Mouse (Mus musculus) embryonic facial prominence, embryonic 11.5 days (tissue): ENCODE data around the gene Col15a1. TPM values are rescaled to one million over a fixed set of nuclear protein-coding genes. Genes with fewer than 3 reads are reported as not detected.

ENCODE experiments used
- ATAC-seq: fragments of 200-750 bp; cut with Nextera tagmentation; replicated peaks from 2 replicates; pipeline ENCODE4 v1.8.0; 2017; ENCODE audit warnings: low read depth; ENCODE audit not compliant: insufficient number of reproducible peaks, low FRiP score, low TSS enrichment
- DNase-seq: peaks from one replicate; pipeline ENCODE4 v3.0.0-alpha.2; 2015; ENCODE audit warnings: low spot score
- H3K27ac ChIP-seq: fragments of 300-500 bp; sonication (generic); replicated peaks from 2 replicates; pipeline ENCODE4 v1.5.1; 2014; ENCODE audit warnings: mild to moderate bottlenecking, low read depth, low read length, control low read depth
- H3K27me3 ChIP-seq: fragments of 300-500 bp; sonication (generic); 2 replicates; pipeline ENCODE4 v1.6.1; 2014; ENCODE audit warnings: mild to moderate bottlenecking, low read length, moderate library complexity, mixed read lengths; ENCODE audit not compliant: control insufficient read depth, insufficient read depth
- H3K36me3 ChIP-seq: fragments of 300-500 bp; sonication (generic); replicated peaks from 2 replicates; pipeline ENCODE4 v1.6.1; 2014; ENCODE audit warnings: low read depth, mild to moderate bottlenecking, low read length, moderate library complexity, mixed read lengths; ENCODE audit not compliant: control insufficient read depth, insufficient read depth
- H3K4me1 ChIP-seq: fragments of 300-500 bp; sonication (generic); 2 replicates; pipeline ENCODE4 v1.6.1; 2014; ENCODE audit warnings: low read length, mixed read lengths; ENCODE audit not compliant: control insufficient read depth, insufficient read depth
- H3K4me2 ChIP-seq: fragments of 300-500 bp; sonication (generic); 2 replicates; pipeline ENCODE4 v1.6.1; 2014; ENCODE audit warnings: low read depth, mild to moderate bottlenecking, control low read depth, low read length, moderate library complexity
- H3K4me3 ChIP-seq: fragments of 300-500 bp; sonication (generic); 2 replicates; pipeline ENCODE4 v1.5.1; 2014; ENCODE audit warnings: low read depth, low read length, control low read depth
- H3K9ac ChIP-seq: fragments of 300-500 bp; sonication (generic); replicated peaks from 2 replicates; pipeline ENCODE4 v1.6.1; 2014; ENCODE audit warnings: mild to moderate bottlenecking, control low read depth, low read length
- H3K9me3 ChIP-seq: fragments of 300-500 bp; sonication (generic); replicated peaks from 2 replicates; pipeline ENCODE4 v1.6.1; 2016; ENCODE audit warnings: mild to moderate bottlenecking, low read length, inconsistent platforms, mixed read lengths; ENCODE audit not compliant: control insufficient read depth
- WGBS: fragments of 180-500 bp; shearing (Covaris S2); extraction: QIAGEN DNeasy Blood & Tissue Kit; methylation state at CpG from one replicate; pipeline ENCODE4 v1.1.7; 2014; 5-methylcytosine and 5-hydroxymethylcytosine counted together
- polyA plus RNA-seq: library from polyadenylated mRNA; unstranded; fragments of >200 nt; fragmentation: Nextera tagmentation; extraction: Ambion mirVana; gene quantifications from 2 replicates; pipeline ENCODE4 v1.2.1, GENCODE M21; 2014

Gene Col15a1
- polyA plus RNA-seq, 1 experiment from 2014 or later = 8.8 TPM

GRCm38 (mm10) chr4:47252627-47253026 lies 44.7 kb downstream of the Col15a1 start:
- no peak overlapping the region for H3K4me3 ChIP-seq

GRCm38 (mm10) chr4:47255641-47256040 lies 47.7 kb downstream of the Col15a1 start:
- peak; percentile 72; the same call in 1 of the 2 replicates for ATAC-seq
- Histone ChIP-seq H3K27me3 (no peaks in the 10 kb centered on the region), H3K4me2 (no peak overlapping the region), H3K9me3 (no peaks in the 10 kb centered on the region), H3K4me3 (no peak overlapping the region), H3K4me1 (no peaks in the 10 kb centered on the region), H3K9ac (no peak overlapping the region), H3K27ac (no peak overlapping the region), H3K36me3 (no peaks in the 10 kb centered on the region)
- 34% methylated on average over 4 of the region's 4 CpGs for WGBS
- peak; percentile 71 for DNase-seq

More at GRCm38 (mm10) chr4:47252627-47253026, 44.7 kb downstream of the Col15a1 start:
- Histone ChIP-seq H3K4me1 (no peaks in the 10 kb centered on the region), H3K27ac (no peak overlapping the region), H3K36me3 (no peaks in the 10 kb centered on the region), H3K4me2 (no peak overlapping the region), H3K27me3 (no peaks in the 10 kb centered on the region), H3K9ac (no peak overlapping the region), H3K9me3 (no peaks in the 10 kb centered on the region)
- ATAC-seq (no peak), DNase-seq (no peak)
- 91% methylated on average over 3 of the region's 3 CpGs for WGBS

GRCm38 (mm10) chr4:47258201-47258600 lies 50.2 kb downstream of the Col15a1 start:
- 64% methylated on average over 3 of the region's 3 CpGs for WGBS
- Histone ChIP-seq H3K9me3 (no peaks in the 10 kb centered on the region), H3K36me3 (no peaks in the 10 kb centered on the region), H3K4me3 (no peak overlapping the region), H3K9ac (no peak overlapping the region), H3K4me2 (no peak overlapping the region), H3K27me3 (no peaks in the 10 kb centered on the region), H3K4me1 (no peaks in the 10 kb centered on the region), H3K27ac (no peak overlapping the region)
- DNase-seq (no peak), ATAC-seq (no peak)

- no peaks in the 10 kb centered on the region for H3K9me3 ChIP-seq
- H3K36me3 ChIP-seq = no peaks in the 10 kb centered on the region
- no peak overlapping the region for H3K9ac ChIP-seq
- no peak overlapping the region for H3K4me3 ChIP-seq
- no peak for DNase-seq
- ATAC-seq = no peak
- WGBS = 70% methylated on average over 6 of the region's 6 CpGs
- no peaks in the 10 kb centered on the region for H3K4me1 ChIP-seq
- H3K27me3 ChIP-seq = no peaks in the 10 kb centered on the region
- H3K4me2 ChIP-seq = no peak overlapping the region
- no peak overlapping the region for H3K27ac ChIP-seq
These were observed 53.1 kb downstream of the Col15a1 start for GRCm38 (mm10) chr4:47261049-47261448.

- H3K36me3 ChIP-seq = no peaks in the 10 kb centered on the region
- no peaks in the 10 kb centered on the region for H3K4me1 ChIP-seq
- ATAC-seq (no peak), DNase-seq (no peak)
- 71% methylated on average over 5 of the region's 5 CpGs for WGBS
- H3K9ac ChIP-seq = no peak overlapping the region
- no peak overlapping the region for H3K4me2 ChIP-seq
- no peaks in the 10 kb centered on the region for H3K27me3 ChIP-seq
- no peak overlapping the region for H3K4me3 ChIP-seq
- no peak overlapping the region for H3K27ac ChIP-seq
- H3K9me3 ChIP-seq = no peaks in the 10 kb centered on the region
These were observed 54.0 kb downstream of the Col15a1 start for GRCm38 (mm10) chr4:47261919-47262318.

- H3K9ac ChIP-seq = no peak overlapping the region
- no peak overlapping the region for H3K27ac ChIP-seq
- H3K27me3 ChIP-seq = no peaks in the 10 kb centered on the region
- 86% methylated on average over 5 of the region's 5 CpGs for WGBS
- no peak for ATAC-seq
- H3K36me3 ChIP-seq = no peaks in the 10 kb centered on the region
- no peak overlapping the region for H3K4me2 ChIP-seq
- no peak overlapping the region for H3K4me3 ChIP-seq
- no peaks in the 10 kb centered on the region for H3K4me1 ChIP-seq
- no peak for DNase-seq
- no peaks in the 10 kb centered on the region for H3K9me3 ChIP-seq
These were observed 57.6 kb downstream of the Col15a1 start for GRCm38 (mm10) chr4:47265555-47265954.

- Histone ChIP-seq H3K9ac (no peak overlapping the region), H3K4me2 (no peak overlapping the region), H3K27me3 (no peaks in the 10 kb centered on the region), H3K36me3 (no peaks in the 10 kb centered on the region), H3K9me3 (no peaks in the 10 kb centered on the region), H3K27ac (no peak overlapping the region), H3K4me3 (no peak overlapping the region), H3K4me1 (no peaks in the 10 kb centered on the region)
- WGBS = 81% methylated on average over 9 of the region's 9 CpGs
- DNase-seq = no peak
- ATAC-seq = no peak
These were observed 64.6 kb downstream of the Col15a1 start for GRCm38 (mm10) chr4:47272452-47273130.

GRCm38 (mm10) chr4:47273795-47274194 lies 65.8 kb downstream of the Col15a1 start:
- DNase-seq (no peak), ATAC-seq (no peak)
- Histone ChIP-seq H3K4me1 (no peaks in the 10 kb centered on the region), H3K27me3 (no peaks in the 10 kb centered on the region), H3K9me3 (no peaks in the 10 kb centered on the region), H3K27ac (no peak overlapping the region), H3K36me3 (no peaks in the 10 kb centered on the region), H3K4me2 (no peak overlapping the region), H3K4me3 (no peak overlapping the region), H3K9ac (no peak overlapping the region)
- 86% methylated on average over 8 of the region's 8 CpGs for WGBS
